Mouse (Mus musculus) C2C12 (cell line): ENCODE data around the gene Sbf2.

ENCODE experiments used
- CTCF ChIP-seq: IDR thresholded peaks from one replicate; pipeline ENCODE4 v1.5.1; 2011; ENCODE audit not compliant: control insufficient read depth, insufficient read depth, insufficient read length
- MAX ChIP-seq: IDR thresholded peaks from one replicate; pipeline ENCODE4 v1.6.1; 2011; ENCODE audit warnings: mild to moderate bottlenecking, control low read depth

GRCm38 (mm10) chr7:110392576-110392975 is 222.1 kb downstream of the Sbf2 start:
- TF ChIP-seq CTCF (no peak), MAX (no peak)
